Mouse (Mus musculus): ENCODE measurements around the gene Clpx.

The Clpx gene

DNA sequence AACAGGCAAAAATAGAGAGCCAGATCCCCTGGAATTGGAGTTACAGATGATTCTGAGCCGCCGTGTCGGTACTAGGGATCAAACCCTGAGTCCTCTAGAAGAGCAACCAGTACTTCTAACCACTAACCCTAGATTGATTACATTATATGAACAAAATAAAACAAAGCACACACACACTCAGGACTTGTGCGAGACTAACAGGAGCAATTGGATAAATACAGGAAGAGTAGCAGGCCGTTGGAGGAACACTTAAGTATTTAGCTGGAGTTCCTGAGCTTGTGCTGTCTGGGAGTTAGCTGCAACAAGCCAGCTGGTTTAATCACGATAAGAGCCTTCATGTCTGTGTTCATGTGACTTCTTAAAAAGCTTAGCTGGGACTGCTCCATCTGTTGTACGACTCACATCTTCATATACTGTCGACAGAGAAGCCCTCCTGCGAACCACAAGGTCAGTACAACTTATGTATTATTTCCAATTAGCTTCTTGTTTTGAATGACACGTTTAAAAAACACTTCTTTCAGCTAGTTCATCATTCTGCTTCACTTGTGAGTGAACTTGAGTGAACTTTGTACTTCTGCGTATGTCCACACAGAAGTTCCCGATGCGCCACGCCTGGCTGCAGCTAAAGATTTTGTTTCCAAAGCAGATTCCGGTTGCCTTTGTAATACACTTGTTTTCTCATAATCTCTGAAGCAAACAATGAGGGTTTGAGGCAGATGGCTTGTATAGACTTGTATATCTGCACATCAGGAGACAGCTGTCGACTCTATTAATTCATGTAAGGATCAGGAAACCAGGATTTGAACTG is 66.8 kb downstream of the Clpx start, which contains the start of gene Ubap1l:
Ubap1l (plus strand) TSS at position 401 of the 808 bp plus-strand sequence.
- ChIA-PET CTCF (interaction anchor here in 2 of 4 experiments (0.7 to 1.1 kb wide), 3 partner anchors 10 to 191 kb away, joined by 3 to 5 read pairs (median 5); no protein-coding TSS in a partner anchor), POLR2A (interaction anchor here in 3 of 4 experiments (0.7 to 2.4 kb wide), 7 partner anchors 10 to 23 kb away, joined by 3 to 8 read pairs (median 4); partner anchors contain the start of gene Pdcd7 (in 1 of the 3))

DNA sequence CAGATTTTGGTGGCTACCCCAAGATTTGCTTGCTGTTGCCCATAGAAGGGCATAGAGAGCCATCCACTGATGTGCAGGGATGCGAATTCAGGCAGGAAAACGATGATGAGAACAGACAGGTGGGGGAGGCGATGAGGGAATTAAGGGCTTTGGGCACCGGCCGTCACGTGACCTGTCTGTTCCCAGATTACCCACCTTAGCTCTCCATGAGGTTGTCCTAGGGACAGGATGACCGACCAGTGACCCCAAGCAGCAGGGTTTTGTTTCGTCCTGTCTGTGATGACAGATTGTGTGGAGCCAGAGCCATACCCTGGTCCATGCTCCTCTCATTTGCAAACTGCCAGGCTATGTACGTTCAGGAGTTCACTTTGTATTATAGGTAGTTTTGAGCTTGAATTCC is 69.6 kb downstream of the Clpx start:
- ChIA-PET CTCF (interaction anchor here in 1 of 4 experiments (1.2 kb wide), 2 partner anchors 8 to 9 kb away, joined by 3 to 4 read pairs; no protein-coding TSS in a partner anchor), POLR2A (interaction anchor here in 2 of 4 experiments (0.6 to 1.4 kb wide), 5 partner anchors 11 to 72 kb away, joined by 3 to 5 read pairs (median 3); partner anchors contain the start of genes Mtfmt (in 2 of the 2) and Pdcd7 (in 1 of the 2))

GRCm38 (mm10) chr9:65365721-65366120 is 71.7 kb downstream of the Clpx start:
- CTCF ChIA-PET: no interaction called here

GRCm38 (mm10) chr9:65371756-65372155 is 77.7 kb downstream of the Clpx start:
- POLR2A ChIA-PET: interaction anchor here in 3 of 4 experiments (0.5 to 3.0 kb wide), 18 partner anchors 10 to 1193 kb away, joined by 3 to 13 read pairs (median 4); partner anchors contain the start of genes Kbtbd13 (in 1 of the 3), Mtfmt (in 1 of the 3), Pdcd7 (in 1 of the 3) and Plekho2 (in 1 of the 3)
- CTCF ChIA-PET: interaction anchor here in 3 of 4 experiments (0.6 to 1.8 kb wide), 9 partner anchors 8 to 151 kb away, joined by 3 to 9 read pairs (median 4); partner anchors contain the start of gene Kbtbd13 (in 1 of the 3)

More at GRCm38 (mm10) chr9:65365721-65366120, 71.7 kb downstream of the Clpx start:
- POLR2A ChIA-PET: interaction anchor here in 1 of 4 experiments (0.7 to 1.4 kb wide), 2 partner anchors 14 to 50 kb away, joined by 3 to 5 read pairs; no protein-coding TSS in a partner anchor

DNA sequence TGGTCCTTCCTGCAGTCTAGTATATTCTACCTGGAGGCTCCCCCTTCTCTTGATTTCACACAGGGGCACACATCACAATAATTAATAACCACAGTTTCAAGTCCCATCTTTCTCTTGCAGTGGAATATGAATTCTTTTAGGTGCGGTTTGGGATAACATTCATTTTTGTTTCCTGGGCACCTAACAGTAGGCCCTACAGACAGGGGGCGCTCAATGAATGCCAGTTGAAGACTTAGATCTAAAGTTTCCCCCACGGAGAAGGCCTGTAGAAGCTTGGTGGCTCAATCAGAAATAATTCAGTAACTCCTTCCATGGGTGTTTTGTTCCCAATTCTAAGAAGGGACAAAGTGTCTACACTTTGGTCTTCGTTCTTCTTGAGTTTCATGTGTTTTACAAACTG is 78.4 kb downstream of the Clpx start:
- CTCF ChIA-PET: interaction anchor here in 2 of 4 experiments (0.7 to 1.8 kb wide), 10 partner anchors 9 to 227 kb away, joined by 3 to 9 read pairs (median 3); partner anchors contain the start of gene Kbtbd13 (in 1 of the 2)

DNA sequence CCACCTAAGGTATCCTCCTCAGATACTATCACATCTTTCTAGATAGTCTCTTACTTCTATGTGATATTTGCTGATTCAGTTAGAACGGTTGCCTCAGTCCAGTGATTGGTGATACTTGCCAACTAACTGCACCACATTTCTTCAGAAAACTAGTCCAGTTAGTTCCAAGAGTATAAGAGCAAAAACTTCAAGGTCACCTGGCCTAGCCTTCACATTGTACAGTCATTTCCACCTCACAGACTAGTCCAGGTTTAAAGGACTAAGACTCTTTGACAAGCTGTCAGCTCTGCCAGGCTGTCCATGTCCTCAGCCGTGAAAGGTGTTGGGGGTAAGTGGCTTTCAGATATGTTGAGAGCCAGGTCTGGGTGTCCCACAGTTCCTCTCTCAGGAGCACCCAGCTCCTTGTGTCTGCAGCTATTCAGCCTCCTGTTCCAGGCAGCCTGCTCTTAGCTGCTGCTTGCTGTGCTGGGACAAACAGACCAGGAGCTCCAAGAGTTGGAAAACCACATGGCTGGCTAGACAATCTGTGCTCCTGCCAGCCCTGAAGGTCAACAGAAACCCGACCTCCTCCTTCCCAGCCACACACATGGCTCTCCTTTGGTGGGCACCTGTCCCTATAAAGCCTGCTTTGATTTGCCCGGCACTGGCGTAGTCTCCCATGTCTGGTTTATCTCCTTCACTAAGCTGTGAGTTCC is 80.6 kb downstream of the Clpx start:
- ChIA-PET POLR2A (interaction anchor here in 2 of 4 experiments (1.0 to 2.1 kb wide), 5 partner anchors 9 to 35 kb away, joined by 3 to 5 read pairs (median 3); partner anchors contain the start of genes Pdcd7 (in 1 of the 2) and Ubap1l (in 1 of the 2)), CTCF (interaction anchor here in 2 of 4 experiments (1.1 to 1.5 kb wide), 3 partner anchors 9 to 59 kb away, joined by 3 to 4 read pairs (median 3); no protein-coding TSS in a partner anchor)

More for the DNA sequence above, 78.4 kb downstream of the Clpx start:
- POLR2A ChIA-PET: interaction anchor here in 3 of 4 experiments (0.6 to 3.0 kb wide), 17 partner anchors 9 to 221 kb away, joined by 3 to 13 read pairs (median 3); partner anchors contain the start of genes Mtfmt (in 2 of the 3), Kbtbd13 (in 1 of the 3), Pdcd7 (in 1 of the 3) and Ubap1l (in 1 of the 3)

DNA sequence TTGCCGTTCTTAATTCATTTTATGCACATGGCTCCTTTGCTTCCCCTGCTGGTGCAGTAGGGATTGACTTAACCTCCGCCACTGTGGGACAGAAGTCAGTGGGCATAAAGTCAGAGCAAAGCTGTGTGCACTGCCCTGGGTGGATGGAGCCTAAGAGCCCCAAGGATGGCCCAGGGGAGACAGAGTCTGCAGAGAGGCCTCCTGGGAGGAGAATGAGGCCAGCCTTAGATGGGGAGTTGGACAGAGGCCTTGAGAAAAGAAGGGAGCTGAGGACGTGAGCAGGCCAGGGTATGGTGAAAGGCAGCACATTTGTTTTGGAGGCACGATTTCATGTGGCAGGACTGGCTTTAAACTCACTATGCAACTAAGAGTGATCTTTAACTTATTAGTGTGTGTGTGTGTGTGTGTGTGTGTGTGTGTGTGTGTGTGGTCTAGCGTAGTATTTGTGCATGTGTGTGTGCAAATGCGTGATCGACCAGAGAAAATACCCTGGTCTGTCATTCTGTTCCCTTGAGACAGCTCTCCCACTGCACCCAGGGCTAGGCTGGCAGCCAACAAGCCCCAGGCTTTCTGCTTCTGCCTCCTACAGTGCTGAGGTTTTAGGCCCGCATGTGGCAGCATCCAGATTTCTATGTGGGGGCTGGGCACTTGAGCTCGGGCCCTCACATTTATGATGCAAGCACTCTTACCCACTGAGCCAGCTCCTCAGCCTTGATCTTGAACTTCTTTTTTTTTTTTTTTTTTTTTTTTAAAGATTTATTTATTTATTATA is 81.3 kb downstream of the Clpx start:
- ChIA-PET POLR2A (interaction anchor here in 2 of 4 experiments (0.7 to 2.1 kb wide), 9 partner anchors 9 to 174 kb away, joined by 3 to 6 read pairs (median 4); partner anchors contain the start of genes Pdcd7 (in 1 of the 2) and Ubap1l (in 1 of the 2)), CTCF (interaction anchor here in 3 of 4 experiments (0.6 to 1.5 kb wide), 6 partner anchors 9 to 86 kb away, joined by 3 to 4 read pairs (median 3); no protein-coding TSS in a partner anchor)

Data from embryonic stem cell, embryonic (primary cell).